Mouse (Mus musculus): ENCODE measurements around the gene Smug1.

Gene Smug1

GRCm38 (mm10) chr15:103177611-103178041, 10.7 kb upstream of the Smug1 start:
- DNase-seq (ENCODE audit: low spot score) = no peak

GRCm38 (mm10) chr15:103176874-103177421, 10.1 kb upstream of the Smug1 start:
- DNase-seq (ENCODE audit: low spot score) = peak; percentile 76

GRCm38 (mm10) chr15:103173251-103173650, 6.4 kb upstream of the Smug1 start:
- no peak for DNase-seq (ENCODE audit: low spot score)

- DNase-seq (ENCODE audit: low spot score) = no peak
Measured at GRCm38 (mm10) chr15:103172537-103172936, 5.6 kb upstream of the Smug1 start.

- DNase-seq (ENCODE audit: low spot score) = no peak
Measured at GRCm38 (mm10) chr15:103171276-103171675, 4.4 kb upstream of the Smug1 start.

- DNase-seq (ENCODE audit: low spot score) = no peak
Measured at GRCm38 (mm10) chr15:103170316-103170679, 3.4 kb upstream of the Smug1 start.

GRCm38 (mm10) chr15:103169612-103170315, 2.9 kb upstream of the Smug1 start:
- no peak for DNase-seq (ENCODE audit: low spot score)

- DNase-seq (ENCODE audit: low spot score) = no peak
Measured at GRCm38 (mm10) chr15:103168801-103169611, 2.1 kb upstream of the Smug1 start.

- DNase-seq (ENCODE audit: low spot score) = no peak
Measured at GRCm38 (mm10) chr15:103167786-103168185, 894 bp upstream of the Smug1 start.

GRCm38 (mm10) chr15:103165924-103166323, 968 bp downstream of the Smug1 start:
- DNase-seq (ENCODE audit: low spot score) = no peak

- DNase-seq (ENCODE audit: low spot score) = peak; percentile 78
Measured at GRCm38 (mm10) chr15:103165379-103165778, 1.5 kb downstream of the Smug1 start.

- peak; percentile 84 for DNase-seq (ENCODE audit: low spot score)
Measured at GRCm38 (mm10) chr15:103163182-103163919, 3.5 kb downstream of the Smug1 start.

GRCm38 (mm10) chr15:103157585-103157984, 9.3 kb downstream of the Smug1 start:
- DNase-seq (ENCODE audit: low spot score) = no peak

- DNase-seq (ENCODE audit: low spot score) = no peak
Measured at GRCm38 (mm10) chr15:103156890-103157289, 10.0 kb downstream of the Smug1 start.

- DNase-seq (ENCODE audit: low spot score) = no peak
Measured at GRCm38 (mm10) chr15:103155366-103156321, 11.2 kb downstream of the Smug1 start.

- no peak for DNase-seq (ENCODE audit: low spot score)
Measured at GRCm38 (mm10) chr15:103152890-103153610, 13.8 kb downstream of the Smug1 start.

GRCm38 (mm10) chr15:103152371-103152770, 14.5 kb downstream of the Smug1 start:
- DNase-seq (ENCODE audit: low spot score) = no peak

- DNase-seq (ENCODE audit: low spot score) = no peak
Measured at GRCm38 (mm10) chr15:103147779-103148178, 19.1 kb downstream of the Smug1 start.

- no peak for DNase-seq (ENCODE audit: low spot score)
Measured at GRCm38 (mm10) chr15:103147422-103147690, 19.5 kb downstream of the Smug1 start.

GRCm38 (mm10) chr15:103146627-103147421, 20.1 kb downstream of the Smug1 start:
- DNase-seq (ENCODE audit: low spot score) = no peak

All from c-Kit-positive CD71-positive TER-119-positive erythroid progenitor cells, embryonic 14.5 days (primary cell).